ENCODE assay signal across 8 mouse cellular contexts in the genomic region with DNA sequence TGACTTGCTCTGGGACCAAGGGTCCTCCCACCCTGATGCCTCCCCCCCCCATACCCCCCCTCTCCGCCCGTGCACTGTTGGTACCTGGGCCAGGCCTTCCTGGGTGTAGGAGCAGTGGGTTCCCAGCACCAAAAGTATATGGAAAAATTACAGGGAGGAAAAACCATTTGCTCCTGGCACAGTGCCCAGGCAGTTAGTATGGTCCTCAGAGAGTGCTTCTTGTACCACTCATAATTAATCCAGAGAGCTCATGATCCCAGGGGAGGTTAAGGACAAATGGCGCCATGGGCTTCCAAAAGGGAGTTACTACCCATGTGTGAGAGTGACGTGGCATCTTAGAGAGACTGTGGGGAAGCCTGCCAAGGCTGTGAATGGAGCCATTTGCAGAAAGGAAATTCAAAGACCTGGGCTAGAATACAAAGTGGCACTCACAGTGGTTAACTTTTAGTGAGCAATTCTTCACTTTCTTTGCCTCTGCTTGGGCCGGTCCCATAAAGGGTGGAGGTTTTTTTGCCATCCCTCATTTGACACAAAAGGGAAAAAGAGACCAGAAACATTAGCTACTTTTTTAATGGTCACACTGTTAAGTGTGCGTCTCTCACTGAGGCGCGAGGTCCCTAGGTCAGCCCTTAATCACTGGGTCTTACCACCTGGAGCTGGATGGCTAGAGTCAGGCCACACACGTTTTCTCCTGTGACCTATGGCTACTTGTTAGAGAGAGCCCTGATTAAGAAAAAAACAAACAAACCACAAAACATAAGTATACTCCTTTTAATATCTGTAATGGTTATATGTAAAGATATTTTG.
DNase-seq lines count a peak whose midpoint lies in the region; ATAC-seq and TF ChIP-seq lines count a peak whose summit lies in the region.
"Had no signal": no experiment of that assay in that cellular context is flagged by ENCODE, and none has a peak within 500 bp of the region (broad histone marks: within the 10 kb centered on the region; RNA-seq: fewer than 3 reads in every experiment).

No protein-coding gene starts in this region.

- peak; percentile 16 for DNase-seq in kidney, adult 9 months
- DNase-seq in cerebellum, postnatal 36 days: peak; percentile 3 to 6
- peak; percentile 26 for DNase-seq in kidney, postnatal 0 days (ENCODE audit: low spot score)
- DNase-seq in lung, postnatal 4 days: peak; percentile 13 to 21
- no peak for DNase-seq in T-cell, adult 2 months (ENCODE audit: low spot score)
- DNase-seq in thymus, postnatal 14 days: no peak

- ATAC-seq in kidney, embryonic 16.5 days (ENCODE audit: low FRiP score, low TSS enrichment): no peak
- no peak for ATAC-seq in kidney, postnatal 0 days (replicated peaks; ENCODE audit: low FRiP score, low read depth)

- 40% methylated on average over 9 of the region's 9 CpGs for WGBS in kidney, embryonic 16.5 days
- WGBS in kidney, postnatal 0 days: 45% methylated on average over 9 of the region's 9 CpGs

- H3K27me3 ChIP-seq in kidney, embryonic 16.5 days (ENCODE audit: insufficient read depth, low read length): no peaks in the 10 kb centered on the region
- H3K27me3 ChIP-seq in kidney, postnatal 0 days (ENCODE audit: insufficient read depth, low read length): no peaks in the 10 kb centered on the region
- H3K27me3 ChIP-seq: heart, embryonic 15.5 days had no signal

- TF ChIP-seq CTCF in kidney, postnatal 0 days (IDR thresholded peaks at IDR 0.05; ENCODE audit: low read depth): no peak

- no peak overlapping the region for H3K27ac ChIP-seq in kidney, embryonic 16.5 days (ENCODE audit: low read length)
- H3K27ac ChIP-seq in kidney, postnatal 0 days: no peak overlapping the region
- H3K27ac ChIP-seq: heart, embryonic 15.5 days had no signal

- no peak overlapping the region for H3K4me3 ChIP-seq in kidney, embryonic 16.5 days (ENCODE audit: low read length)
- H3K4me3 ChIP-seq in kidney, postnatal 0 days (replicated peaks; ENCODE audit: low read depth, low read length): no peak overlapping the region
- H3K4me3 ChIP-seq: heart, embryonic 15.5 days had no signal

- H3K9ac ChIP-seq in kidney, embryonic 16.5 days (replicated peaks; ENCODE audit: low read length): no peak overlapping the region
- no peak overlapping the region for H3K9ac ChIP-seq in kidney, postnatal 0 days (ENCODE audit: low read depth, low read length)
- H3K9ac ChIP-seq: heart, embryonic 15.5 days had no signal

- no peaks in the 10 kb centered on the region for H3K9me3 ChIP-seq in kidney, embryonic 16.5 days (ENCODE audit: low read length)
- no peaks in the 10 kb centered on the region for H3K9me3 ChIP-seq in kidney, postnatal 0 days (replicated peaks; ENCODE audit: low read length)
- H3K9me3 ChIP-seq: heart, embryonic 15.5 days had no signal

- H3K4me2 ChIP-seq in kidney, embryonic 16.5 days (replicated peaks; ENCODE audit: low read depth, low read length): no peak overlapping the region
- H3K4me2 ChIP-seq in kidney, postnatal 0 days (ENCODE audit: low read length): no peak overlapping the region
- H3K4me2 ChIP-seq: heart, embryonic 15.5 days had no signal

- H3K36me3 ChIP-seq in kidney, embryonic 16.5 days (ENCODE audit: insufficient read depth, low read length): no peaks in the 10 kb centered on the region
- H3K36me3 ChIP-seq in kidney, postnatal 0 days (ENCODE audit: insufficient read depth, low read length): no peaks in the 10 kb centered on the region
- H3K36me3 ChIP-seq: heart, embryonic 15.5 days had no signal

- no peaks in the 10 kb centered on the region for H3K4me1 ChIP-seq in kidney, embryonic 16.5 days (ENCODE audit: insufficient read depth, low read length)
- no peaks in the 10 kb centered on the region for H3K4me1 ChIP-seq in kidney, postnatal 0 days (replicated peaks; ENCODE audit: insufficient read depth, low read length)
- H3K4me1 ChIP-seq: heart, embryonic 15.5 days had no signal

Comparison
In these comparisons a context has a peak if more than half of its experiments do, and no peak if none do; other contexts are left out.
1. DNase-seq: peak in kidney, adult 9 months (single experiment), cerebellum, postnatal 36 days (2 of 2), kidney, postnatal 0 days (single experiment) and lung, postnatal 4 days (2 of 2); none in T-cell, adult 2 months (single experiment) and thymus, postnatal 14 days (single experiment).